Mouse (Mus musculus) T-cell, adult 2 months (primary cell): ENCODE results near the gene Gm28845.
"Not testable (repeated sequence)": the region's sequence is repeated elsewhere in the genome, so short reads cannot be mapped to it uniquely, and the experiment has no call there.

Experiments
- DNase-seq: peaks from one replicate; pipeline ENCODE4 v3.0.0; 2022; ENCODE audit warnings: low spot score

Gm28845 gene

GRCm38 (mm10) chr1:65107654-65108279, 11.6 kb downstream of the Gm28845 start:
- DNase-seq: no peak

DNA sequence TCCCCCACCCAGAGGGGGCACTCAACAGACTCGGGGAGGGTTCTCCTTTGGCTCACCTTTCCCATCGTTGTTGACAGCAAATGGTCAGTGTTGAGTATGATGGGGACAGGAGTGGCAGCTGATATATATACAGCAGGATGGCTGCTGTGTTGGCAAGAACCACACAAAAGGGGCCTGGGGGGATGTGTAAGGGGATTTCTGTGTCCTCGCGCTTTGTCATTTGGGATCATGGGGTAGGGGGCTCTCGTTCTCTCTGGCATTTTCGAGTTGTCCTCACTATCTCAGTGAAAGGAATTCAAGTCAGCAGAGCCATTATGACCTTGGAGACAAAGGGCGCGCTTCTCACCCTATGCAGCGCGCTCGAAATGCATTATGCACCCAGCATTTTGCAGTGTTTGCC, 16.1 kb downstream of the Gm28845 start, which contains the start of gene Cryga:
Gene Cryga (minus strand): TSS at position 101 of the 400 bp plus-strand sequence.
- no peak for DNase-seq

GRCm38 (mm10) chr1:65096953-65097352, 22.4 kb downstream of the Gm28845 start:
- DNase-seq: no peak

DNA sequence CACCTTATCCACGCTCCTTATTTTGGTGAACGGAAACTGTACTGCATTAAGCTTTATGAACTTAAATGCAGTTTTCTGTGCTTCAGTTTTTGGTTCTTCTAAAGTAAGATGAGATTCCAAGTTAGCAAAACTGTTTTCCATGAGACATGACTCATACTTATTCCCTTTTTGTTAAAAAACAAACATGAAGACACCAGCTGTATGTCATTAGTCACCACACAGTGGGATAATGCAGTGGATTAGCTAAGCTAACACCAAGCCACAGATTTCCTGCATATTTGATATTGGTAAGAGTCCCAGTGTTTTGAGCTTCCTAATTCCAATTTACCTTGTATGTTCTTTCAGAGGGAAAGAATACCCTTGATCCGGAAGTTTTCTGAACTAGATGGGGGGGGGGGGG, 27.8 kb downstream of the Gm28845 start:
- DNase-seq: no peak

DNA sequence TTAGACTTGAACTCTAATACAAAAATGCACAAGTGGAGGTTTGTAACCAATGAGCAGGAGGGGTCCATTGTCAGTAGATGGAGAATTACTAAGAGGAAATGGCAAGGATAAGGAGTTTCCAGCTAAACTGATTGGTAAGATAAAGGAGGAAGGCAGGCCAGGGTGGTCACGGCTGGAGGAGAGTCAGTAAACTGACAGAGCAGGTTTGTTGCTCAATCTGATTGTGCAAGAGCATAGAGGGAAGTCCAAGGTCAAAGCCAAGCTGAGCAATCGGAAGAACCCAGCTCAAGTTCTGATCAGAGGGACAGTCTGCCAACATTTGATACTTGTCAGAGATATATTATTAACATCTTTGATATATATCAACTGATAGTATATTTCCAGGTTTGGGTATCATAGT, 29.0 kb downstream of the Gm28845 start:
- DNase-seq: no peak

GRCm38 (mm10) chr1:65088567-65089356, 30.6 kb downstream of the Gm28845 start:
- no peak for DNase-seq

GRCm38 (mm10) chr1:65082188-65082587, 37.2 kb downstream of the Gm28845 start, which contains the start of gene Crygb:
Crygb (minus strand) TSS chr1:65082288.
- no peak for DNase-seq

DNA sequence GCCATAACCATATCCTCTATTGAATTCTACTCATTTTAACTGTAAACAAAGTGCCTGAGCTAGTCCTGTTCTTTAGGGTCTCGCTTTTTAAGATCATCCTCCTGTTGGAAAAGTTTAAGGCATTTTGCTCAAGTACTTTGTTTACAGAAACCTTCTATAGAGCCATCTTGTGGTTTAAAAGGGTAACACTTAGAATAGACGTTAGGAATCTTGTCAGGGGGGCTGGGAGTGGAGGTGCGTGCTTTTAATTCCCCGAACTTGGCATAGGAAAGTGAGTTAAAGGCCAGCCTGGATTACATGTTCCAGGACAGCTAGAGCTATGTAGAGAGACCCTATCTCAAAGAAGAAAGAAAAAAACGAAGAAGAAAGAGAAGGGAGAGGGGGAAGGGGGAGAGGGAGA, 43.8 kb downstream of the Gm28845 start:
- DNase-seq: no peak

DNA sequence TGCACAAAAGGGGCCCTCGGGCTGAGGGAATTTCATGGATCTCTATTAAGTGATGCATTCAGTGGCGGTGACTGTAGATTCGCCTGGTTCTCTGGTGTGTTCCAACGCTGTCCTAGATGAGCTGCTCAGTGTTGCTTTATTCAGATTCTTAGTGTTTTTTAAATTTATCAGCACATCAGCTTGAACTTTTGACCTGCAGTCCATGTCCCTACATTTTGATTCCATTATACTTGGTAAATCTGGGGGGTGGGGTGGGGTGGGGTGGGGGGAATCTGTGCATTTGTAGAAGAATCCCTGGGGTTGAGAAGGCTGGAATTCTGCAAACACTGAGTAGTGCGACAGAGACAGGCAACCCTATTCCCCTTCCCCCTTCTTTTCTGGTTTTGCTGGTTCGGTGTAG, 45.8 kb downstream of the Gm28845 start, which contains the start of gene Crygc:
Gene Crygc (minus strand): TSS at position 101 of the 400 bp plus-strand sequence.
- DNase-seq: no peak

DNA sequence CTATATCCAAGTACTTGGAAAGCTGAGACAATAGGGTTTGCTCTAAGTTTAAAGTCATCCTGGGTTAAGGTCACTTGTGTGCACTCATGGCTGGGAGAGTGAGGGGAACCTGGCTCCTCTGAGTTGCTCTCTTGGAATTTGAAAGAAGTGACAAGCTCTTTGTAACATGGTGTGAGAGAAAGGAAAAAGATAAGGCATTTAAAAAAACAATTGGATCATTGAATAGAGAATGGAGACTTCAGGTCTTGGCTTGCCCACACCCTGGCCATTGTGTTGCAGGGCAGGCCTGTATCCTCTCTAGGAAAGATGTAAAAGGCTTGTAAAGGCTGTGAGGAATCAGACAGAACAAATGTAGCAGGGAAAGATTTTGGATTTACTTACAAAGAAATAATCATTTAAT, 51.5 kb downstream of the Gm28845 start:
- no peak for DNase-seq

- DNase-seq: no peak
Observed at GRCm38 (mm10) chr1:65064201-65064600, 55.2 kb downstream of the Gm28845 start.

GRCm38 (mm10) chr1:65063352-65063751, 56.0 kb downstream of the Gm28845 start, which contains the start of gene Crygd:
Crygd (minus strand) TSS chr1:65063452.
- no peak for DNase-seq

DNA sequence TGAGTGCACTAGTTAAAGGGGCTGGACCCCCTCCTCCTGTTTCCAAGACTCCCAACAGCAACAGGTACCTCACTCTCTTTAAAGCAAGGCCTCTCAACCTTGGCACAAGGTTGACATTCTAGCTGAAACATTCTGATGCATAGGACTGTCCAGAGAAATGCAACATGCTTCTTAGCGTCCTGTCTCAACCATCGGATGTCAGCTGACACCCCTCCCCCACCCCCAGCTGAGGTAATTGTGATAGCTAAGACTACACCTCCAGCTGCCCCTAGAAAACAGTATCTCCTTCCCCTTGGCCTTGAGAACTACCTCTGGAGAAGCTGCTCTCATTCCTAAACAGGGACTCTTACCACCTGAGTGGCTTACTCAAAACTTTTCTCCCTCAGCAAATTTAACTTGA, 67.2 kb downstream of the Gm28845 start:
- DNase-seq: no peak

GRCm38 (mm10) chr1:65051696-65052095, 67.7 kb downstream of the Gm28845 start:
- no peak for DNase-seq

DNA sequence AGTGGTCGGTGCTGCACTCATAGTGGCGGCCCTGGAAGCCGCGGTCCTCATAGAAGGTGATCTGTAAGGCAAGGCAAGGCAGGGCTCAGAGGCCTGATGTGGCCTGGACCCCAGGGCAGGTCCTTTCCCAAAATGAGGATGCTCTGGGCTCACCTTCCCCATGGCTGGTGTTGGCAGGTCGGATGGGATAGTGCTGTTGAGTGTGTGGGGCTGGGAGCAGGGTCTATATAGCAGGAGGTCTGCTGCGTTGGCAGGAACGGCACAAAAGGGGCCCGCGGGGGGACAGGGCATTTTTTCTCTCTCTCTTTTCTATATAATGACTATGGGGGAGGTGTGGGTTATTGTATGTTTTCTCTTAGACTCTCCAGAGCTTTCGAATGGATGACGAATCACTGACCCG, 68.4 kb downstream of the Gm28845 start, which contains the start of gene Cryge:
Gene Cryge (minus strand): TSS at position 198 of the 400 bp plus-strand sequence.
- DNase-seq: not testable (repeated sequence)
